Mouse (Mus musculus): ENCODE results near the gene Gabrg3. TPM values are rescaled to one million over a fixed set of nuclear protein-coding genes. Genes with fewer than 3 reads are reported as not detected.

Gabrg3 gene
- polyA plus RNA-seq, 1 experiment from 2014 or later, result 0.21 TPM

GRCm38 (mm10) chr7:56941606-56942005, 445.4 kb downstream of the Gabrg3 start:
- Histone ChIP-seq H3K9me3 (0 out of 2 replicates have a peak, but pooled peaks cover 4% of the 10 kb centered on the region), H3K4me3 (no peak overlapping the region), H3K27me3 (ENCODE audit: insufficient read depth, poor library complexity, severe bottlenecking) (no peaks in the 10 kb centered on the region), H3K27ac (no peak overlapping the region), H3K4me1 (no peaks in the 10 kb centered on the region), H3K36me3 (no peaks in the 10 kb centered on the region)
- DNase-seq (ENCODE audit: low spot score), result no peak
- WGBS, result 83% methylated on average over 2 of the region's 2 CpGs

- Histone ChIP-seq H3K4me3 (no peak overlapping the region), H3K27me3 (ENCODE audit: insufficient read depth, poor library complexity, severe bottlenecking) (no peaks in the 10 kb centered on the region), H3K9me3 (0 out of 2 replicates have a peak, but pooled peaks cover 4% of the 10 kb centered on the region), H3K27ac (no peak overlapping the region), H3K36me3 (no peaks in the 10 kb centered on the region), H3K4me1 (no peaks in the 10 kb centered on the region)
- 71% methylated on average over 5 of the region's 5 CpGs for WGBS
- DNase-seq (ENCODE audit: low spot score), result no peak
Measured at GRCm38 (mm10) chr7:56938020-56938419, 449.0 kb downstream of the Gabrg3 start.

GRCm38 (mm10) chr7:56919499-56919898, 467.5 kb downstream of the Gabrg3 start:
- H3K9me3 ChIP-seq, result 0 out of 2 replicates have a peak, but pooled peaks cover 3% of the 10 kb centered on the region
- H3K27me3 ChIP-seq (ENCODE audit: insufficient read depth, poor library complexity, severe bottlenecking), result no peaks in the 10 kb centered on the region
- H3K4me1 ChIP-seq, result no peaks in the 10 kb centered on the region
- no peak overlapping the region for H3K4me3 ChIP-seq
- DNase-seq (ENCODE audit: low spot score), result no peak
- no peaks in the 10 kb centered on the region for H3K36me3 ChIP-seq
- WGBS, result 72% methylated on average over 1 of the region's 1 CpGs
- no peak overlapping the region for H3K27ac ChIP-seq

- H3K4me1 ChIP-seq, result no peaks in the 10 kb centered on the region
- H3K27ac ChIP-seq, result no peak overlapping the region
- no peaks in the 10 kb centered on the region for H3K36me3 ChIP-seq
- 75% methylated on average over 2 of the region's 2 CpGs for WGBS
- DNase-seq (ENCODE audit: low spot score), result no peak
- H3K9me3 ChIP-seq, result 0 out of 2 replicates have a peak, but pooled peaks cover 3% of the 10 kb centered on the region
- H3K4me3 ChIP-seq, result no peak overlapping the region
- H3K27me3 ChIP-seq (ENCODE audit: insufficient read depth, poor library complexity, severe bottlenecking), result no peaks in the 10 kb centered on the region
Measured at GRCm38 (mm10) chr7:56914862-56915261, 472.1 kb downstream of the Gabrg3 start.

GRCm38 (mm10) chr7:56899762-56900161, 487.2 kb downstream of the Gabrg3 start:
- no peaks in the 10 kb centered on the region for H3K4me1 ChIP-seq
- no peaks in the 10 kb centered on the region for H3K36me3 ChIP-seq
- no peaks in the 10 kb centered on the region for H3K9me3 ChIP-seq
- H3K27me3 ChIP-seq (ENCODE audit: insufficient read depth, poor library complexity, severe bottlenecking), result no peaks in the 10 kb centered on the region
- DNase-seq (ENCODE audit: low spot score), result no peak
- H3K27ac ChIP-seq, result no peak overlapping the region
- no peak overlapping the region for H3K4me3 ChIP-seq
- 62% methylated on average over 4 of the region's 4 CpGs for WGBS

- Histone ChIP-seq H3K27me3 (ENCODE audit: insufficient read depth, poor library complexity, severe bottlenecking) (no peaks in the 10 kb centered on the region), H3K9me3 (no peaks in the 10 kb centered on the region), H3K27ac (no peak overlapping the region), H3K4me1 (no peaks in the 10 kb centered on the region), H3K4me3 (no peak overlapping the region), H3K36me3 (no peaks in the 10 kb centered on the region)
- DNase-seq (ENCODE audit: low spot score), result no peak
- 71% methylated on average over 1 of the region's 1 CpGs for WGBS
Measured at GRCm38 (mm10) chr7:56867314-56868075, 519.5 kb downstream of the Gabrg3 start.

- DNase-seq (ENCODE audit: low spot score), result no peak
- H3K4me1 ChIP-seq, result no peaks in the 10 kb centered on the region
- WGBS, result 88% methylated on average over 5 of the region's 5 CpGs
Measured at GRCm38 (mm10) chr7:56843565-56843964, 543.4 kb downstream of the Gabrg3 start.

GRCm38 (mm10) chr7:56825446-56825845, 561.5 kb downstream of the Gabrg3 start:
- 86% methylated on average over 6 of the region's 6 CpGs for WGBS
- Histone ChIP-seq H3K4me1 (no peaks in the 10 kb centered on the region), H3K36me3 (no peaks in the 10 kb centered on the region), H3K27ac (no peak overlapping the region), H3K27me3 (ENCODE audit: insufficient read depth, poor library complexity, severe bottlenecking) (no peaks in the 10 kb centered on the region), H3K4me3 (no peak overlapping the region), H3K9me3 (no peaks in the 10 kb centered on the region)
- no peak for DNase-seq (ENCODE audit: low spot score)

More at GRCm38 (mm10) chr7:56843565-56843964, 543.4 kb downstream of the Gabrg3 start:
- Histone ChIP-seq H3K27me3 (ENCODE audit: insufficient read depth, poor library complexity, severe bottlenecking) (no peaks in the 10 kb centered on the region), H3K27ac (no peak overlapping the region), H3K9me3 (no peaks in the 10 kb centered on the region), H3K36me3 (no peaks in the 10 kb centered on the region), H3K4me3 (no peak overlapping the region)

- no peaks in the 10 kb centered on the region for H3K9me3 ChIP-seq
- H3K36me3 ChIP-seq, result no peaks in the 10 kb centered on the region
- WGBS, result 78% methylated on average over 1 of the region's 1 CpGs
- DNase-seq (ENCODE audit: low spot score), result no peak
- no peak overlapping the region for H3K4me3 ChIP-seq
- no peak overlapping the region for H3K27ac ChIP-seq
- no peaks in the 10 kb centered on the region for H3K27me3 ChIP-seq (ENCODE audit: insufficient read depth, poor library complexity, severe bottlenecking)
- H3K4me1 ChIP-seq, result no peaks in the 10 kb centered on the region
Measured at GRCm38 (mm10) chr7:56801841-56802240, 585.1 kb downstream of the Gabrg3 start.

- no peak for DNase-seq (ENCODE audit: low spot score)
- WGBS, result 83% methylated on average over 1 of the region's 1 CpGs
Measured at GRCm38 (mm10) chr7:56779122-56779521, 607.9 kb downstream of the Gabrg3 start.

GRCm38 (mm10) chr7:56768216-56768615, 618.8 kb downstream of the Gabrg3 start:
- H3K4me3 ChIP-seq, result no peak overlapping the region
- WGBS, result 62% methylated on average over 4 of the region's 4 CpGs

More at GRCm38 (mm10) chr7:56779122-56779521, 607.9 kb downstream of the Gabrg3 start:
- no peaks in the 10 kb centered on the region for H3K4me1 ChIP-seq
- H3K9me3 ChIP-seq, result no peaks in the 10 kb centered on the region
- no peaks in the 10 kb centered on the region for H3K36me3 ChIP-seq
- H3K27me3 ChIP-seq (ENCODE audit: insufficient read depth, poor library complexity, severe bottlenecking), result no peaks in the 10 kb centered on the region
- no peak overlapping the region for H3K27ac ChIP-seq
- H3K4me3 ChIP-seq, result no peak overlapping the region

GRCm38 (mm10) chr7:56767796-56768195, 619.2 kb downstream of the Gabrg3 start:
- Histone ChIP-seq H3K27ac (no peak overlapping the region), H3K27me3 (ENCODE audit: insufficient read depth, poor library complexity, severe bottlenecking) (no peaks in the 10 kb centered on the region), H3K4me3 (no peak overlapping the region), H3K4me1 (no peaks in the 10 kb centered on the region), H3K36me3 (no peaks in the 10 kb centered on the region), H3K9me3 (no peaks in the 10 kb centered on the region)
- DNase-seq (ENCODE audit: low spot score), result no peak
- 53% methylated on average over 1 of the region's 1 CpGs for WGBS

More at GRCm38 (mm10) chr7:56768216-56768615, 618.8 kb downstream of the Gabrg3 start:
- no peak for DNase-seq (ENCODE audit: low spot score)
- H3K36me3 ChIP-seq, result no peaks in the 10 kb centered on the region
- no peak overlapping the region for H3K27ac ChIP-seq
- no peaks in the 10 kb centered on the region for H3K9me3 ChIP-seq
- no peaks in the 10 kb centered on the region for H3K4me1 ChIP-seq
- no peaks in the 10 kb centered on the region for H3K27me3 ChIP-seq (ENCODE audit: insufficient read depth, poor library complexity, severe bottlenecking)

- H3K4me3 ChIP-seq, result no peak overlapping the region
- no peaks in the 10 kb centered on the region for H3K36me3 ChIP-seq
- H3K27ac ChIP-seq, result no peak overlapping the region
- no peaks in the 10 kb centered on the region for H3K27me3 ChIP-seq (ENCODE audit: insufficient read depth, poor library complexity, severe bottlenecking)
- H3K9me3 ChIP-seq, result no peaks in the 10 kb centered on the region
- H3K4me1 ChIP-seq, result no peaks in the 10 kb centered on the region
- 66% methylated on average over 10 of the region's 10 CpGs for WGBS
- no peak for DNase-seq (ENCODE audit: low spot score)
Measured at GRCm38 (mm10) chr7:56765612-56766445, 621.2 kb downstream of the Gabrg3 start.
